Mouse (Mus musculus): ENCODE results near the gene Rims1. TPM values are rescaled to one million over a fixed set of nuclear protein-coding genes. Genes with fewer than 3 reads are reported as not detected.

Gene Rims1
- polyA plus RNA-seq, 1 experiment from 2014 or later: 0.08 TPM

- DNase-seq (ENCODE audit: low spot score): no peak
Observed at GRCm38 (mm10) chr1:22587859-22588383, 217.9 kb downstream of the Rims1 start.

GRCm38 (mm10) chr1:22585560-22585959 is 220.2 kb downstream of the Rims1 start:
- DNase-seq (ENCODE audit: low spot score): no peak

- DNase-seq (ENCODE audit: low spot score): no peak
Observed at GRCm38 (mm10) chr1:22579470-22579869, 226.3 kb downstream of the Rims1 start.

- no peak for DNase-seq (ENCODE audit: low spot score)
Observed at GRCm38 (mm10) chr1:22572720-22573119, 233.1 kb downstream of the Rims1 start.

GRCm38 (mm10) chr1:22546273-22546672 is 259.5 kb downstream of the Rims1 start:
- no peak for DNase-seq (ENCODE audit: low spot score)

- DNase-seq (ENCODE audit: low spot score): no peak
Observed at GRCm38 (mm10) chr1:22538129-22538528, 267.7 kb downstream of the Rims1 start.

GRCm38 (mm10) chr1:22536776-22537175 is 269.0 kb downstream of the Rims1 start:
- no peak for DNase-seq (ENCODE audit: low spot score)

GRCm38 (mm10) chr1:22535049-22535448 is 270.7 kb downstream of the Rims1 start:
- no peak for DNase-seq (ENCODE audit: low spot score)

- DNase-seq (ENCODE audit: low spot score): no peak
Observed at GRCm38 (mm10) chr1:22533146-22534096, 272.4 kb downstream of the Rims1 start.

- DNase-seq (ENCODE audit: low spot score): no peak
Observed at GRCm38 (mm10) chr1:22515103-22515502, 290.7 kb downstream of the Rims1 start.

- no peak for DNase-seq (ENCODE audit: low spot score)
Observed at GRCm38 (mm10) chr1:22512421-22512820, 293.4 kb downstream of the Rims1 start.

GRCm38 (mm10) chr1:22511614-22512013 is 294.2 kb downstream of the Rims1 start:
- DNase-seq (ENCODE audit: low spot score): no peak

- no peak for DNase-seq (ENCODE audit: low spot score)
Observed at GRCm38 (mm10) chr1:22508735-22509615, 296.8 kb downstream of the Rims1 start.

- DNase-seq (ENCODE audit: low spot score): no peak
Observed at GRCm38 (mm10) chr1:22487270-22487864, 318.4 kb downstream of the Rims1 start.

GRCm38 (mm10) chr1:22476220-22476619 is 329.6 kb downstream of the Rims1 start:
- no peak for DNase-seq (ENCODE audit: low spot score)

- no peak for DNase-seq (ENCODE audit: low spot score)
Observed at GRCm38 (mm10) chr1:22467033-22467432, 338.8 kb downstream of the Rims1 start.

GRCm38 (mm10) chr1:22466597-22466996 is 339.2 kb downstream of the Rims1 start:
- DNase-seq (ENCODE audit: low spot score): no peak

GRCm38 (mm10) chr1:22424020-22424419 is 381.8 kb downstream of the Rims1 start:
- no peak for DNase-seq (ENCODE audit: low spot score)

- no peak for DNase-seq (ENCODE audit: low spot score)
Observed at GRCm38 (mm10) chr1:22422102-22422501, 383.7 kb downstream of the Rims1 start.

GRCm38 (mm10) chr1:22410173-22410572 is 395.6 kb downstream of the Rims1 start:
- DNase-seq (ENCODE audit: low spot score): no peak

GRCm38 (mm10) chr1:22386361-22386760 is 419.4 kb downstream of the Rims1 start:
- no peak for DNase-seq (ENCODE audit: low spot score)

All from thymus, postnatal 0 days (tissue).